Mouse (Mus musculus) ovary, adult 2 months (tissue): Measurements from ENCODE around the gene Smpd3. TPM values are rescaled to one million over a fixed set of nuclear protein-coding genes. Genes with fewer than 3 reads are reported as not detected.

ENCODE experiments used
- polyA plus RNA-seq: library from polyadenylated mRNA; depleted of rRNA; stranded (reverse); fragments of >200 nt; gene quantifications from 2 replicates; pipeline ENCODE4 v1.2.3, GENCODE M21; 2012; rRNA removed

The Smpd3 gene
- 2.3 and 3.7 TPM in 2 replicates for polyA plus RNA-seq

GRCm38 (mm10) chr8:106337852-106338521 lies at the start of gene Smpd3:
TSS of gene Smpd3 (minus strand) at chr8:106337988.

GRCm38 (mm10) chr8:106210821-106211345 lies 126.9 kb downstream of the Smpd3 start, which contains the start of the genes Slc7a6os and Prmt7:
TSS of gene Slc7a6os (minus strand) at chr8:106210935.
TSS of gene Prmt7 (plus strand) at chr8:106210936.

Other genes with a start within 250 kb of the Smpd3 start
- gene Esrp2, start 201.0 kb downstream of the Smpd3 start, polyA plus RNA-seq = 20.6 and 21.5 TPM in 2 replicates
- gene Pla2g15, start 187.6 kb downstream of the Smpd3 start, polyA plus RNA-seq = 23.2 and 23.3 TPM in 2 replicates
- gene Slc7a6, start 169.1 kb downstream of the Smpd3 start, polyA plus RNA-seq = 48.7 and 68.6 TPM in 2 replicates
- gene Slc7a6os, start 127.1 kb downstream of the Smpd3 start, polyA plus RNA-seq = 23.7 and 26.1 TPM in 2 replicates
- 44.0 and 46.4 TPM in 2 replicates for gene Prmt7, start 127.1 kb downstream of the Smpd3 start, polyA plus RNA-seq
- gene Zfp90, start 77.3 kb upstream of the Smpd3 start, polyA plus RNA-seq = 3.5 TPM in 2 replicates
- not detected in 2 replicates for gene 6030452D12Rik, start 162.5 kb upstream of the Smpd3 start, polyA plus RNA-seq
- gene Cdh3, start 172.9 kb upstream of the Smpd3 start, polyA plus RNA-seq = 15.8 and 17.4 TPM in 2 replicates
- gene Gm10073, start 235.5 kb upstream of the Smpd3 start, polyA plus RNA-seq = 139 and 241 TPM in 2 replicates